Mouse (Mus musculus) frontal cortex, adult 2 months (tissue): Measurements from ENCODE around the gene Phldb3. TPM values are rescaled to one million over a fixed set of nuclear protein-coding genes. Genes with fewer than 3 reads are reported as not detected.

Source experiments
- polyA plus RNA-seq: library from polyadenylated mRNA; depleted of rRNA; stranded (reverse); fragments of >200 nt; gene quantifications from 2 replicates; pipeline ENCODE4 v1.2.3, GENCODE M21; 2012; rRNA removed

The Phldb3 gene
- polyA plus RNA-seq, 1 experiment: 0.12 TPM

Other genes starting within 250 kb of the Phldb3 start
- gene Kcnn4, start 240.5 kb upstream of the Phldb3 start, polyA plus RNA-seq: 2.4 and 3.0 TPM in 2 replicates
- gene Smg9, start 211.1 kb upstream of the Phldb3 start, polyA plus RNA-seq: 78.1 and 90.1 TPM in 2 replicates
- gene Irgc1, start 158.5 kb upstream of the Phldb3 start, polyA plus RNA-seq: 0.68 and 0.76 TPM in 2 replicates
- gene Plaur, start 148.3 kb upstream of the Phldb3 start, polyA plus RNA-seq: 1.1 and 1.8 TPM in 2 replicates
- gene Cadm4, start 128.7 kb upstream of the Phldb3 start, polyA plus RNA-seq: 225 and 258 TPM in 2 replicates
- gene Zfp428, start 103.8 kb upstream of the Phldb3 start, polyA plus RNA-seq: 82.8 and 84.1 TPM in 2 replicates
- gene AC161166.1, start 98.3 kb upstream of the Phldb3 start, polyA plus RNA-seq: not detected in 2 replicates
- 46.3 and 46.7 TPM in 2 replicates for gene Irgq, start 80.1 kb upstream of the Phldb3 start, polyA plus RNA-seq
- gene Pinlyp, start 64.6 kb upstream of the Phldb3 start, polyA plus RNA-seq: not detected in 2 replicates
- gene Xrcc1, start 64.5 kb upstream of the Phldb3 start, polyA plus RNA-seq: 48.8 and 49.0 TPM in 2 replicates
- gene Ethe1, start 23.2 kb upstream of the Phldb3 start, polyA plus RNA-seq: 14.9 and 17.2 TPM in 2 replicates
- gene Zfp575, start 23.1 kb upstream of the Phldb3 start, polyA plus RNA-seq: 6.7 and 7.7 TPM in 2 replicates
- gene Lypd3, start 25.8 kb downstream of the Phldb3 start, polyA plus RNA-seq: not detected in 2 replicates
- gene Tex101, start 65.9 kb downstream of the Phldb3 start, polyA plus RNA-seq: not detected in 2 replicates
- gene BC049730, start 98.5 kb downstream of the Phldb3 start, polyA plus RNA-seq: not detected in 2 replicates
- not detected in 2 replicates for gene Gm4763, start 116.1 kb downstream of the Phldb3 start, polyA plus RNA-seq
- 0.04 TPM in 2 replicates for gene Cd177, start 149.5 kb downstream of the Phldb3 start, polyA plus RNA-seq
- gene Ceacam10, start 166.4 kb downstream of the Phldb3 start, polyA plus RNA-seq: not detected in 2 replicates